Mouse (Mus musculus): ENCODE data around the gene Lrr1.
A peak's percentile ranks its signal among the peaks of the same experiment; 100 is the strongest.
"Not testable (repeated sequence)": the region's sequence is repeated elsewhere in the genome, so short reads cannot be mapped to it uniquely, and the experiment has no call there.

Gene Lrr1

GRCm38 (mm10) chr12:69168461-69169106, at the start of gene Lrr1:
TSS of gene Lrr1 (plus strand) at chr12:69168814.
- DNase-seq = peak; percentile 85 to 93

- DNase-seq = no peak
Observed at GRCm38 (mm10) chr12:69119908-69120307, 48.7 kb upstream of the Lrr1 start.

GRCm38 (mm10) chr12:69122801-69123200, 45.8 kb upstream of the Lrr1 start:
- no peak for DNase-seq

DNA sequence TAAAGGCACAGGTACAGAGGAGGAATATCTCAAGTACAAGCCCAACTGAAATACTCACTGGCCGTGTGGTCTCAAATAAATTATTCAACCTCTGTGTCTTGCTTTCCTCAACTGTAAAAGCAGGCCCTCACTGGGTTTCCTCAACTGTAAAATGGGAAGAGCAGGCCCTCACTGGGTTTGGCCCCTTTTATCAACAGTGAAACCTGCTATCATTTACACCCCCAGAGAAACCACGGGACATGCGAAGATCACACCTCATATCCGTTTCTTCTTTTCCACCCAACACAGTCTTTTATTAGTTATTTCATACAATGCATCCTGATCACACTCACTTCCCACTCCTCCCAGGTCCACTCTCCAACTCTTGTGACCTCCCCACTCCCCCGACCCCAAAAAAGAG, 43.5 kb upstream of the Lrr1 start:
- DNase-seq = no peak

DNA sequence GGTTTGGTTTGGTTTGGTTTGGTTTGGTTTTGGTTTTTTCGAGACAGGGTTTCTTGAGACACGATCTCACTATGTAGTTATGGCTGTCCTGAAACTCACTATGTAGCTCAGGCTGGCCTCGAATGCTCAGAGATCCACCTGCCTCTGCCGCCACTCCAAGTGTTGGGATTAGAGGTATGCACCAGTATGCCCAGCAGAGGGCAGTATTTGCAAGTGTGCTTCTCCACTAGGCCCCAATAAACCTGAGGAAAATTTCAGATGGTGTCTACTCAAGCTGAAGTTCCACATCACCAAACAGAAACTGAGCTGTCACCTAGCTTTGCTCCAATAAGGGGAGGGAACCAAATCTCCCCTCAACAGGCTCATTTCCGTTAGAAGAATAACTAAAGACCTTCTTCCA, 41.4 kb upstream of the Lrr1 start:
- peak; percentile 4 to 52 for DNase-seq

- DNase-seq = no peak
Observed at GRCm38 (mm10) chr12:69127626-69128025, 41.0 kb upstream of the Lrr1 start.

DNA sequence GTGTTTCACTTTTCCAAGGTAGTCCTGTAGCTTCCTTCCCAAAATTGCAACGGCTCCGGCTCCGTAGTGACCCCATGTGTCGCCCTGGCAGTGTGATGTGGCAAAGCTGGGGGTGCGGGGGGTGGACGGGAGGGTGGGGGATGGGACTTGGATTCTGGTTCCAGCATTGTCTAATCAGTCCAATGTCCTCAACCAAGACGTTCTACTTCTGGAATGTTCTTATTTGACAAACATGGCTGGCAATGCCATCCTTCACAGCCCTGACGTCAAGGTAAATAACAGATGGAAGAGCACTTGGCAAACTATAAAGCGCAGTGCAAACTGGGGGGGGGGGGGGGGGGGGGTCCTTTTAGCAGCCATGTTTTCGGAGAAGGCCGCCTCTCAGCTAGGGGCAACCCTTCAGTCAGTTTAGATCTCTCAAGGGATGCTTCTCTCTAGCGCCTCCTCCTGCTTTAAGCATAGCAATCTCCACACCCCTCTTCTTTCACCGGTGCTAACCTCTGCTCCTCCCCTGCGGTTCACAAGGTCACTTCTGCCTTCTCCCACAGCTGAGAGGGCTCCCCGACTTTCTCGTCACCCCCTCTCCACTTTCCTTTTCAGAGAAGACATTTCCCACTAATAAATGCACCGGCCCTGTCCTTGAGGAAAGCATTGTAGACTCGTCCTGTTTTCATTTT, 38.8 kb upstream of the Lrr1 start:
- DNase-seq = peak in 1 of 2 experiments; percentile 5

GRCm38 (mm10) chr12:69130486-69130885, 38.1 kb upstream of the Lrr1 start:
- DNase-seq = no peak

DNA sequence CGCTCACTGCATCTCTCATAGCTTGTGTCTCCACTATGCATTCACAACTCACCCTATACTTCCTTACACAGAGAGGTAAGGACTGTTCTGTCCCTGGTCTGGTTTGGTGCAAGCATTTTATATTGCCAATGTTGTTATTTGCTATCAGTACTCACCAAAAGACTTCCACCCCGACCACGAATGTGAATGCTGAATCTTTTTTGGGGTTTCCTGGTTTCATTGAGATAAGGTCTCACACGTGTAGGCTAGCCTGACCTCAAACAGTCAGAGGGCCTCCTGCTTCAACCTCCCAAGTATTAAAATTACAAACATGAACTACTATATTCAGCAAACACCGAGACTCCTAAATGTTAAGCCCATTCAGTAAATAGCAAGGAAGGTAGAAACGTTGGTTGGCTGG, 37.3 kb upstream of the Lrr1 start:
- DNase-seq = no peak

GRCm38 (mm10) chr12:69131981-69132380, 36.6 kb upstream of the Lrr1 start:
- peak; percentile 37 to 80 for DNase-seq

DNA sequence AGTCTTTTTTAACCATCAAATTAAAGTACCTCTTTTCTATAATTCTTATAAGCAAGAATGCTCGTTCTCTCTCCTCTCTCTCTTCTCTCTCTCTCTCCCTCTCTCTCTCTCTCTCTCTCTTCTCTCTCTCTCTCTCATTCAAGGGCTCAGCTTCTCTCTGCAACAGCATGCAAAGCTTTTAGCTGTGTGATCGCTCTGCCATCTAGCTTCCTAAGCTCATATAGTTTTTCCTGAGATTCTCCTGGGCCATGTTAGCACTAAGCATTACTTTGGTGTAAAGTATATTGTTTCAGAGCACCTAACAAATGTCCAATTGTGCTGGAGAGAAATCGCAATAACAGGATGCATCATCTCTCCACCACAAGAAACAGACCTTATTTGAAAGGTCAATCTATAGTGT, 29.4 kb upstream of the Lrr1 start:
- no peak for DNase-seq

DNA sequence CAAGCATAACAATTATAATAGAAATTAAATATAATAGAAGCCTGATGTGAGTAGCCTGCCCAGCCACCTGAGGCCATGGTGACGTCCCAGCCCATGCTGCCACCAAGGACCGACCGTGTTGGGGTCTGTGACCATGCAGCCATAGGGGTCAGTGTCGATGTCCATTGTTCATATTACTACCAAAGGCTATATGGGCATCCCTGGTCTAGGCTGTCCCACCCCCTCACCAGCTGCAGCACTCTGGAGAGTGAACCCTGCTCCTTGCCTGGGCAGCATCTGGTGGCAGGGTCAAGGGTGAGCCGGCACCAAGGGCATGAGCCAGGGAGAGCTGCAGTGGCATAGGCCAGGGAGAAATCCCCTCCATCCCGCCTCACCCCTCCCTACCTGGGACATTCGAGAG, 28.8 kb upstream of the Lrr1 start:
- no peak for DNase-seq

DNA sequence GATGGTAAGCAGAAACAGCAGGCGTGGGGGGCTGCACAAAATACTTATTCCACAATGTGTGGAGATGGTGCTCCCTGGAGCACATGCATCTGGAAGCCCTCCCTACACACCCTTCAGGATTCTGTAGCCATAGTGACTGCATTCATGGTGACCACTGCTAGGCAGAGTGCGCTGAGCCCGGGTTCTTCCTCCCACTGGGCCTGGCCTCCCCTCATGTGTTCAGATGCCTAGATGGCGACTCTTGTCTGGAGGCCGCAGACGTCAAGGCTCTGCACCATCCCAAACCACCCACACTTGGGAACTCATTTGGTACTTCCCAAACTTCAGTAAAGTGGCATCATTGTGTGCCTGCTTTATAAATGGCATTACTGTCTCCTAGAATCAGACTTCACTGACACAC, 25.2 kb upstream of the Lrr1 start:
- DNase-seq = no peak

- DNase-seq = no peak
Observed at GRCm38 (mm10) chr12:69147166-69147735, 21.4 kb upstream of the Lrr1 start.

DNA sequence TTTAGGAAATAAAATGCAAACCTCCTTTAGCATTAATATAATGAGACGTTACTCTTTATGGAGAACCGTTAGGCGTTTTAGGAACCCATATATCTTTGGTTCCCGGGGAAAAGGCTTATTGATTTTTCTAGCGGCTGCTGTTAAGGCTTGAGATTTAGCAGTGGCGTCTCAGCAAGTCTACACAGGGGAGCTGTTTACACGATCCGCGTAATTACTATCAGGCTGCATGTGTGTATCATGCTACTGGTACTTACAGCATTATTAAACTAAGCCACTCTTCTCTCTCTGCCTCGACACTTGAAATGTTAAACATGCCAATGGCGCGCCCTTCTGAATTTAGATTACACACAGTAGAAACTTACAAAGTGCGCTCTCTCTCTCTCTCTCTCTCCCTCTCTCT, 18.6 kb upstream of the Lrr1 start:
- no peak for DNase-seq

DNA sequence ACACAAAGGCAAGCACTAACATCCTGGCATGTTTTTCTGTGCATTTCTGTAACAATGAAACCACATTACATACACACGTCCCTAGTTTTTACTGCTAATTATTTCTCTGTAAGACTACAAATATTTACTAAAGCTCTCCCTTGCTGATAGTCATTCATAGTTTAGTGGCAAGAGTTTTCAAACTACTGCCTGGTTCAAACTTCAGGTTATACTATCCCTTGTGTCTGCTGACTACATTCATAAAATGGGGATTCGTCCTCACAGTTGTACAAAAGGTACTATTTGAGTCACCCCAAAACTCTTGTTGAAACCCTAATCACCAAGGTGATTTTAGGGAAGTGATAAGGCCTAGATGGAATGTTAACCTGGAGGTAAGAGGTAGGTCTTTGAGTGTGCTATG, 12.7 kb upstream of the Lrr1 start:
- DNase-seq = no peak

DNA sequence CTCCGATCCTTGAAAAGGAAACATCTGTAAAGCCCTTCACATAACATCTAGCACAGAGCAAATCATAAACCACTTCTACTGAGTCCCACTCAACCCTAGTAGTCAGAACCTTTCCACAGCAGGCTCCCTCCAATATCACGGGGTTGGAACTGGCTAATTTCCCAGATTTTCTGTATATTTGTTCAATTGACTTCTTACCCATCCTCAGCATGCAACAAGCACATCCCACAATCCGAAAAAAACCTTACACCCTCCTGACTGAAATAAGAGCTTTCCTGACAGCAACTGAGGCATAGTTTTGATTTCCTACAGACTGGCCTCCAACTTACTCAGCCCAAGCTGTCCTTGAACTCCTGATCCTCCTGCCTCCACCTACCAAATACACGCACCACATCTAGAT, 12.2 kb upstream of the Lrr1 start:
- no peak for DNase-seq

DNA sequence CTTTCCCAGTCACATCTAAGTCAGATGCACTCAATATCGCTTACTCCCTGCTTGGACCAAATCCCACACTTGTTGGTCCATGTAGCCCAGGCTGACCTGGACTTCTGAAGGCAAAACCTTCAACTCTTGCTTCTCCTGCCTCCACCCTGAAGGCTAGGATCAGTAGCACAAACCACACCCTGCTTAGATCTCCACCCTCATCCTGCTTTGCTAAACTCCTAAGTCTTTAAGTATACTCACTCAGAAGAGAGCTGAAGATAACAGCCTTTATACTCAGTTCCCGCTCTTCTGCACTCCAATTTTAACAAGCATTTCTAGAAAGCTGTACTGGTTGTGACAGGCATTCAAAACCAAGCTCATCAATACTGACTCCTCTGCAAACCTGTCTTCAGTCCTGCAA, 11.5 kb upstream of the Lrr1 start:
- DNase-seq = no peak

GRCm38 (mm10) chr12:69158366-69158764, 10.2 kb upstream of the Lrr1 start:
- no peak for DNase-seq

- DNase-seq = peak; percentile 97 to 98
Observed at GRCm38 (mm10) chr12:69158765-69159577, 9.6 kb upstream of the Lrr1 start, which contains the start of gene Rps29. TSS of gene Rps29 (minus strand) at chr12:69159186.

DNA sequence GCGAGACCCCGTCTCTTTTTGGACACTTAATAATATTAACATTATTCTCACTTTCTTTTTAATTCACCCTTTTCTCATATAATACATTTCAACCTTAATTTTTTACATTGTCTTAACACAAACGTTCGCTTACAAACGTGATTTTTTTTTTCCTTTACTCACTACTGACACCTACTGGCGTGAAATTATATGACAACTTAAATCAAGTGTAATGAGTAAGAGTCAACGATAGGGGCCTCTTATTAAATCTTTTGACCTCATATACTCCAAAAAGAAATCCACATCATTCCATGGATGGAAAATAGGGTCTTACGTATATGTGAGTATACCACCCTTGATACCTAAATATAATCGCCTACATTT, 9.1 kb upstream of the Lrr1 start:
- peak; percentile 18 to 27 for DNase-seq

DNA sequence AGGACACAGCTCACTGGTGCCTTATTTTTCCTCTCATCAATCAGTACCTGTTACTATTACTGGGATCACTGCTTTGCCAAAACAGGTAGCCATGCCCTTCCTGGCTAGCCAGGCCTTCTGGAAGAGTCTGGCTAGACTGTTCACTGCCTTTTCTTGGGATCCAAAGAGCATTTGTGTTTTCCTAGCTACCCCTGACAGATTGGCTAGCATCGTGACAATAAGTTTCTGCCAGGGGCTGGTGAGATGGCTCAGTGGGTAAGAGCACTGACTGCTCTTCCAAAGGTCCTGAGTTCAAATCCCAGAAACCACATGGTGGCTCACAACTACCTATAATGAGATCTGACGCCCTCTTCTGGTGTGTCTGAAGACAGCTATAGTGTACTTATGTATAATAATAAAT, 7.9 kb upstream of the Lrr1 start:
- DNase-seq = not testable (repeated sequence)

GRCm38 (mm10) chr12:69163586-69163985, 5.0 kb upstream of the Lrr1 start:
- not testable (repeated sequence) for DNase-seq

DNA sequence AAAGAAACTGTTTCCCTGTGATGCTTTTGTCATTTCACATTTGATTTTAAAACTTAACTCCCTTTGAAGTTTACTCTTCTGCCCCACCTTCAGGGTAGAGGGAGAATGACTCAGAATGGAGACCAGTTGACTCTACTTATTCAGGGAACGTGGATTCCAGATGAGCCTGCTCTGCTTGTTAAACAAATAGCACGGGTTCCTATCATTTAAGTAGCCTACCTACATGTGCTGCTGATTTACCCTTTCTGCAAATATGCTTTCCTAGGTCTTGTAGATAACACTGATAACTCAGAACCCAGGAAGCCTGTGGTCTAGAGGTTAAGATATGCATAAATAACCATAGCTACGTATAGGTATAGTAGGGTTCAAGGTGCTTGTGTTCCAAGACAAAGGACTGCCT, 3.7 kb upstream of the Lrr1 start:
- no peak for DNase-seq

Measured in kidney, postnatal 36 days (tissue).